In genomic region chr6:90663736-90664135, GRCm38 (mm10) we compare ENCODE assay signal across 15 mouse cellular contexts. TPM values are rescaled to one million over a fixed set of nuclear protein-coding genes. Genes with fewer than 3 reads are reported as not detected.
DNase-seq lines count a peak whose midpoint lies in the region; ATAC-seq lines count a peak whose summit lies in the region.
"Had no signal": no experiment of that assay in that cellular context is flagged by ENCODE, and none has a peak within 500 bp of the region (broad histone marks: within the 10 kb centered on the region; RNA-seq: fewer than 3 reads in every experiment).

No protein-coding gene starts in this region.

- H3K9me3 ChIP-seq in hindbrain, embryonic 10.5 days: no peaks in the 10 kb centered on the region
- H3K9me3 ChIP-seq in hindbrain, embryonic 12.5 days (replicated peaks): no peaks in the 10 kb centered on the region
- H3K9me3 ChIP-seq: limb, embryonic 13.5 days; midbrain, embryonic 15.5 days had no signal

- WGBS in hindbrain, embryonic 10.5 days: 85% methylated on average over 11 of the region's 11 CpGs
- WGBS in hindbrain, embryonic 12.5 days: 77% methylated on average over 11 of the region's 11 CpGs

- DNase-seq in adrenal gland, postnatal 14 days: peak; percentile 35
- no peak for DNase-seq in adrenal gland, postnatal 25 days
- no peak for DNase-seq in hindbrain, embryonic 10.5 days (ENCODE audit: low spot score)
- DNase-seq in kidney, postnatal 25 days: peak; percentile 23 to 60
- no peak for DNase-seq in Muller cell, postnatal 12 days (ENCODE audit: inconsistent ontology term)
- DNase-seq in cerebellum, postnatal 4 days (ENCODE audit: low spot score in 2 of 2): no peak
- DNase-seq: cerebellum, adult 11-12 months; retina, postnatal 1 day; thymus, adult 2 months had no signal

- no peak overlapping the region for H3K4me2 ChIP-seq in hindbrain, embryonic 12.5 days (replicated peaks)
- H3K4me2 ChIP-seq: limb, embryonic 13.5 days; midbrain, embryonic 15.5 days had no signal

- no peak for ATAC-seq in hindbrain, embryonic 12.5 days (ENCODE audit: low FRiP score)
- ATAC-seq: midbrain, embryonic 15.5 days had no signal

- H3K36me3 ChIP-seq in hindbrain, embryonic 10.5 days: peaks cover 82% of the 10 kb centered on the region
- H3K36me3 ChIP-seq in hindbrain, embryonic 12.5 days: peaks cover 71% of the 10 kb centered on the region

- no peak overlapping the region for H3K4me3 ChIP-seq in hindbrain, embryonic 10.5 days
- H3K4me3 ChIP-seq in hindbrain, embryonic 12.5 days: no peak overlapping the region
- no peak overlapping the region for H3K4me3 ChIP-seq in brown adipose tissue, adult 24 weeks (ENCODE audit: insufficient read depth, low read depth, low read length)
- H3K4me3 ChIP-seq: erythroblast, embryonic 14.5 days; limb, embryonic 13.5 days; midbrain, embryonic 15.5 days had no signal

- no peak overlapping the region for H3K9ac ChIP-seq in hindbrain, embryonic 12.5 days
- H3K9ac ChIP-seq: limb, embryonic 13.5 days; midbrain, embryonic 15.5 days had no signal

- peak overlapping the region; percentile 50; the same call in 1 of the 2 replicates for H3K27ac ChIP-seq in hindbrain, embryonic 10.5 days
- no peak overlapping the region for H3K27ac ChIP-seq in hindbrain, embryonic 12.5 days
- H3K27ac ChIP-seq in brown adipose tissue, adult 24 weeks (replicated peaks; ENCODE audit: low read depth, low read length): peak overlapping the region; percentile 5; the same call in 1 of the 2 replicates
- H3K27ac ChIP-seq: macrophage; midbrain, embryonic 15.5 days had no signal

- H3K4me1 ChIP-seq in hindbrain, embryonic 10.5 days (replicated peaks): peaks cover 32% of the 10 kb centered on the region
- H3K4me1 ChIP-seq in hindbrain, embryonic 12.5 days: 0 out of 2 replicates have a peak, but pooled peaks cover 6% of the 10 kb centered on the region
- peaks cover 11% of the 10 kb centered on the region for H3K4me1 ChIP-seq in brown adipose tissue, adult 24 weeks (ENCODE audit: control insufficient read depth, insufficient read depth, insufficient read length, low read length)
- H3K4me1 ChIP-seq: midbrain, embryonic 15.5 days had no signal

- no peaks in the 10 kb centered on the region for H3K27me3 ChIP-seq in hindbrain, embryonic 10.5 days (ENCODE audit: insufficient read depth, poor library complexity, severe bottlenecking)
- H3K27me3 ChIP-seq in hindbrain, embryonic 12.5 days: no peaks in the 10 kb centered on the region
- H3K27me3 ChIP-seq: limb, embryonic 13.5 days; midbrain, embryonic 15.5 days had no signal

RNA-seq across cellular contexts. Expression of gene Slc41a3, which starts 59.2 kb away (rescaled TPM):
- 21.4 and 25.2 TPM in 2 replicates for total RNA-seq in adrenal gland, postnatal 14 days (2021)
- 18.9 and 19.1 TPM in 2 replicates for total RNA-seq in adrenal gland, postnatal 25 days (2021)
- 2.8 and 3.6 TPM in 2 replicates for polyA plus RNA-seq in hindbrain, embryonic 10.5 days (2016; fragmentation: Nextera tagmentation; extraction: Ambion mirVana)
- polyA plus RNA-seq in hindbrain, embryonic 12.5 days (2016; fragmentation: Nextera tagmentation; extraction: Ambion mirVana): 3.6 TPM in 2 replicates
- polyA plus RNA-seq in brown adipose tissue, adult 24 weeks (2012; ENCODE audit: insufficient read depth, insufficient read length, missing spikeins): 2.3 and 2.6 TPM in 2 replicates

Comparison
In these comparisons a context has a peak if more than half of its experiments do, and no peak if none do; other contexts are left out.
1. DNase-seq: peak in adrenal gland, postnatal 14 days (single experiment) and kidney, postnatal 25 days (2 of 2); none in adrenal gland, postnatal 25 days (single experiment), hindbrain, embryonic 10.5 days (single experiment), Muller cell, postnatal 12 days (single experiment) and cerebellum, postnatal 4 days (0 of 2).